Mouse (Mus musculus) heart, adult 2 months (tissue): ENCODE measurements around the gene Olfr279.

Experiments
- EP300 ChIP-seq: fragments of 200-500 bp; IDR thresholded peaks from 2 replicates; pipeline ENCODE4 v1.6.1; 2011; ENCODE audit warnings: low read depth, low read length, control low read depth; ENCODE audit not compliant: insufficient read depth
- POLR2A ChIP-seq: fragments of 200-500 bp; IDR thresholded peaks from 2 replicates; pipeline ENCODE4 v1.6.1; 2011; ENCODE audit warnings: mild to moderate bottlenecking, low read depth, low read length, control low read depth; ENCODE audit not compliant: insufficient read depth

DNA sequence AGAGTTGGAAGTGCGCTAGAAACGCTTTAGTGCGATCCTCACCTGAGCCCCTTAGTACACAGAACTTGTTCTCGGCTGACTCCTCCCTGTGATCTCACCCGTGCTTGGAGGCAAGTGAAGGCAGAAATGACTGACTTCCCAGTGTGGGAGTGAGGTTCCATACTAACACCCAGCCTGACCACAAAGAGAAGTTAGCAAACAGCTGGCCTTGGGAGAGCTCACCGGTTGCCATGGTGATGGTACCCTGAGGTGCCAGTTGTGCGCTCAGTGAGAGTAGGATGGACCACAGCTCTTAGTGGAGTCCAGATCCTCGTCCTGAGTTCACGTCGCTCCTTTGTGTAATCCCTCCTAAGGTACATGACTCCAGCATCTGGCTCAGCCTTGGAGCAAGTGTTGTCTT lies 17.2 kb upstream of the Olfr279 start:
- no peak for TF ChIP-seq EP300
- TF ChIP-seq POLR2A, result no peak
